Mouse (Mus musculus): Measurements from ENCODE around the gene Afp. TPM values are rescaled to one million over a fixed set of nuclear protein-coding genes. Genes with fewer than 3 reads are reported as not detected.

Afp gene
- polyA plus RNA-seq, 1 experiment from 2014 or later: 23.1 TPM

DNA sequence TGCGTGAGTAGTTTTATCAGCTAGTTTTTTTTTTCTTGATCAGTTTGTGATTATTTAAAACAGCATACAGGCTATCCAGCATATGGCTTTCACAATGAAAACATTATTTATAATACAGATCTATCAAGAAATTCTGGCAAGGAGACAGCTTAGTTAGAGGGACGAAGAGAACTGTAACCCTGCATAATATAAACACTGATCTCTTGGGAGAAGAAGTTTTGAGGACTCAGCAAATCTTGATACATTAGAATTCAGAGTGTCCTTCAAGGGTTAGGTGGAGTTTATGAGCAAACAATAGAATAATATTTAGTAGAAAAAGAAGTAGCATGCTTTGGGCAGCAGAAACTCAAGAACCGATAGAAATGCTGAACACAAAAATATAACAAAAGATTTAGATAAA, 19.7 kb upstream of the Afp start:
- DNase-seq (ENCODE audit: low spot score) (no peak), ATAC-seq (replicated peaks; ENCODE audit: low FRiP score, low TSS enrichment, low read depth) (no peak)
- WGBS: 72% methylated on average over 3 of the region's 3 CpGs
- no peak overlapping the region for H3K27ac ChIP-seq (ENCODE audit: low read depth)
- H3K4me1 ChIP-seq (replicated peaks; ENCODE audit: control insufficient read depth, insufficient read depth, low read length): no peaks in the 10 kb centered on the region
- H3K9ac ChIP-seq (ENCODE audit: low read length): no peak overlapping the region
- no peaks in the 10 kb centered on the region for H3K36me3 ChIP-seq (ENCODE audit: control insufficient read depth, insufficient read depth, low read length)
- no peak overlapping the region for H3K4me3 ChIP-seq (ENCODE audit: low read depth, low read length)
- H3K9me3 ChIP-seq (ENCODE audit: control insufficient read depth, low read length): no peaks in the 10 kb centered on the region
- H3K27me3 ChIP-seq (replicated peaks; ENCODE audit: control insufficient read depth, insufficient read depth, low read length): no peaks in the 10 kb centered on the region
- H3K4me2 ChIP-seq (ENCODE audit: low read length): no peak overlapping the region

GRCm38 (mm10) chr5:90473902-90474301, 16.6 kb upstream of the Afp start:
- WGBS: 87% methylated on average over 4 of the region's 4 CpGs
- DNase-seq (ENCODE audit: low spot score) (no peak), ATAC-seq (replicated peaks; ENCODE audit: low FRiP score, low TSS enrichment, low read depth) (no peak)
- Histone ChIP-seq H3K4me3 (ENCODE audit: low read depth, low read length) (no peak overlapping the region), H3K27ac (ENCODE audit: low read depth) (no peak overlapping the region), H3K9me3 (ENCODE audit: control insufficient read depth, low read length) (no peaks in the 10 kb centered on the region), H3K27me3 (replicated peaks; ENCODE audit: control insufficient read depth, insufficient read depth, low read length) (no peaks in the 10 kb centered on the region), H3K4me1 (replicated peaks; ENCODE audit: control insufficient read depth, insufficient read depth, low read length) (no peaks in the 10 kb centered on the region), H3K4me2 (ENCODE audit: low read length) (no peak overlapping the region), H3K36me3 (ENCODE audit: control insufficient read depth, insufficient read depth, low read length) (no peaks in the 10 kb centered on the region), H3K9ac (ENCODE audit: low read length) (no peak overlapping the region)

GRCm38 (mm10) chr5:90474369-90474768, 16.2 kb upstream of the Afp start:
- no peak overlapping the region for H3K4me3 ChIP-seq (ENCODE audit: low read depth, low read length)
- DNase-seq (ENCODE audit: low spot score): no peak
- ATAC-seq (replicated peaks; ENCODE audit: low FRiP score, low TSS enrichment, low read depth): no peak

DNA sequence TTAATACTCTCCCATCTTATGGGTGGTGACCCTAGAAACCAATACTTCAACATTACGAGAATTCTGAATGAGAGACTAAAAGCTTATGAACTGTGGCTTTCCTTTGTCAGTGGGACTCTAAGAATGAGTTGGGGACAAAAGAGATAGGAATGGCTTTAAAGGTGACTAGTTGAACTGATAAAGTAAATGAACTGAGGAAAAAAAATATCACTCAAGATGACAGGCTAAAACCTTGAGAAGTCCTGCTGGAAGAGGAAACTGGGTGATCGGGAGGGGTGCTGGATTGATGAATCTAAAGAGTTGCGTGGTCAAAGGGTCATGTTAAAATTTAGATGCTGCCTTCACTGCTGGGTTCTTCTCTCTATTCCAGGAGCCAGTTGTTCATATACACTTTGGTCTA, 13.8 kb upstream of the Afp start:
- H3K9me3 ChIP-seq (ENCODE audit: control insufficient read depth, low read length): no peaks in the 10 kb centered on the region
- no peaks in the 10 kb centered on the region for H3K27me3 ChIP-seq (replicated peaks; ENCODE audit: control insufficient read depth, insufficient read depth, low read length)
- ATAC-seq (replicated peaks; ENCODE audit: low FRiP score, low TSS enrichment, low read depth) (no peak), DNase-seq (ENCODE audit: low spot score) (no peak)
- no peaks in the 10 kb centered on the region for H3K36me3 ChIP-seq (ENCODE audit: control insufficient read depth, insufficient read depth, low read length)
- no peaks in the 10 kb centered on the region for H3K4me1 ChIP-seq (replicated peaks; ENCODE audit: control insufficient read depth, insufficient read depth, low read length)
- no peak overlapping the region for H3K27ac ChIP-seq (ENCODE audit: low read depth)
- 74% methylated on average over 3 of the region's 3 CpGs for WGBS
- H3K9ac ChIP-seq (ENCODE audit: low read length): no peak overlapping the region
- no peak overlapping the region for H3K4me2 ChIP-seq (ENCODE audit: low read length)
- H3K4me3 ChIP-seq (ENCODE audit: low read depth, low read length): no peak overlapping the region

More at GRCm38 (mm10) chr5:90474369-90474768, 16.2 kb upstream of the Afp start:
- WGBS: 77% methylated on average over 5 of the region's 5 CpGs
- Histone ChIP-seq H3K36me3 (ENCODE audit: control insufficient read depth, insufficient read depth, low read length) (no peaks in the 10 kb centered on the region), H3K9ac (ENCODE audit: low read length) (no peak overlapping the region), H3K27ac (ENCODE audit: low read depth) (no peak overlapping the region), H3K27me3 (replicated peaks; ENCODE audit: control insufficient read depth, insufficient read depth, low read length) (no peaks in the 10 kb centered on the region), H3K4me1 (replicated peaks; ENCODE audit: control insufficient read depth, insufficient read depth, low read length) (no peaks in the 10 kb centered on the region), H3K4me2 (ENCODE audit: low read length) (no peak overlapping the region), H3K9me3 (ENCODE audit: control insufficient read depth, low read length) (no peaks in the 10 kb centered on the region)

DNA sequence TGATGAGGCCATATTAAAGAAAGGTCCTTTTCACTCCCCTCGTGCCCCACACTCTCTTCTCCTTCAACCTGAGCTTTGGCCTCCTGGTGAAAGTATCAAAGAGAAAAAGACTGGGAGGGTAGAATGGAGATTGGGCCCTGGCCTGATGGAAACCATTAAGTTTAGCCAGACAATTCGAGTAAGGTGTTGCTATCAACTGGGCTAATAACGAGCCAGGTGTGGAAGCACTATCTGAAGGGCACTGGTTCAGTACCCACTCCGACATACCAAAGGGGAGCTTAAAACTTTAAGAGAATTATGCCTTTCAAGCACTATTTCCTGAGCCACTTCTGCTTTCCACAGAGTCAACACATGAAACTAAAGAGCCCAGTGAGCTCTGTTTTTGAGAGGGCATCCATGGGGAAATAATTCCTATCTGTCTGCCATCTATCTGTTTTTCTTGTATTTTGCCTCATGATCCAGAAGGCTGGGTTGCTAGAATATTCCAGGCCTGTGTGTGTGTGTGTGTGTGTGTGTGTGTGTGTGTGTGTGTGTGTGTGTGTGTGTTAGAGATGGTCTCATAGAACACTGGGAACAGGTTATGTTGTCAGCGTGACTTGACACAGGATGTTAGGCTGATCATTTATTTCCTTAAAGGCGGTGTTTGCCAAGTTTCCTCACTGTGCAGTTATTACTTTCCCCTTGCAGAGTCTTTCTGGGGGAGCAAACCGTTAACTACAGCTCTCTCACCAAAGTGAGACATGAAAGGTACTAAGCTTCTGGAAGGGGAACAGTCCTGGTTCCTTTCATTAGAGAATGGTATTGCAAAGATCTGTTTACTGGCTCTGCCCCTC, 13.0 kb upstream of the Afp start:
- no peak for ATAC-seq (replicated peaks; ENCODE audit: low FRiP score, low TSS enrichment, low read depth)
- Histone ChIP-seq H3K27me3 (replicated peaks; ENCODE audit: control insufficient read depth, insufficient read depth, low read length) (no peaks in the 10 kb centered on the region), H3K36me3 (ENCODE audit: control insufficient read depth, insufficient read depth, low read length) (no peaks in the 10 kb centered on the region), H3K4me3 (ENCODE audit: low read depth, low read length) (no peak overlapping the region), H3K4me1 (replicated peaks; ENCODE audit: control insufficient read depth, insufficient read depth, low read length) (no peaks in the 10 kb centered on the region), H3K27ac (ENCODE audit: low read depth) (no peak overlapping the region), H3K9ac (ENCODE audit: low read length) (no peak overlapping the region), H3K9me3 (ENCODE audit: control insufficient read depth, low read length) (no peaks in the 10 kb centered on the region), H3K4me2 (ENCODE audit: low read length) (no peak overlapping the region)
- WGBS: 70% methylated on average over 7 of the region's 7 CpGs
- no peak for DNase-seq (ENCODE audit: low spot score)

- H3K27me3 ChIP-seq (replicated peaks; ENCODE audit: control insufficient read depth, insufficient read depth, low read length): no peaks in the 10 kb centered on the region
- no peaks in the 10 kb centered on the region for H3K36me3 ChIP-seq (ENCODE audit: control insufficient read depth, insufficient read depth, low read length)
- no peaks in the 10 kb centered on the region for H3K4me1 ChIP-seq (replicated peaks; ENCODE audit: control insufficient read depth, insufficient read depth, low read length)
- no peak for DNase-seq (ENCODE audit: low spot score)
- WGBS: 83% methylated on average over 1 of the region's 1 CpGs
- no peak overlapping the region for H3K4me2 ChIP-seq (ENCODE audit: low read length)
- no peak for ATAC-seq (replicated peaks; ENCODE audit: low FRiP score, low TSS enrichment, low read depth)
- H3K27ac ChIP-seq (ENCODE audit: low read depth): no peak overlapping the region
- no peak overlapping the region for H3K4me3 ChIP-seq (ENCODE audit: low read depth, low read length)
- H3K9me3 ChIP-seq (ENCODE audit: control insufficient read depth, low read length): no peaks in the 10 kb centered on the region
- H3K9ac ChIP-seq (ENCODE audit: low read length): no peak overlapping the region
These were observed 11.7 kb upstream of the Afp start for GRCm38 (mm10) chr5:90478886-90479285.

GRCm38 (mm10) chr5:90485597-90485996, 4.9 kb upstream of the Afp start:
- no peaks in the 10 kb centered on the region for H3K27me3 ChIP-seq (replicated peaks; ENCODE audit: control insufficient read depth, insufficient read depth, low read length)
- DNase-seq (ENCODE audit: low spot score): no peak
- 76% methylated on average over 7 of the region's 7 CpGs for WGBS
- H3K4me1 ChIP-seq (replicated peaks; ENCODE audit: control insufficient read depth, insufficient read depth, low read length): no peaks in the 10 kb centered on the region
- H3K27ac ChIP-seq (ENCODE audit: low read depth): no peak overlapping the region
- H3K9me3 ChIP-seq (ENCODE audit: control insufficient read depth, low read length): no peaks in the 10 kb centered on the region
- H3K9ac ChIP-seq (ENCODE audit: low read length): no peak overlapping the region
- no peak overlapping the region for H3K4me3 ChIP-seq (ENCODE audit: low read depth, low read length)
- no peak for ATAC-seq (replicated peaks; ENCODE audit: low FRiP score, low TSS enrichment, low read depth)
- no peak overlapping the region for H3K4me2 ChIP-seq (ENCODE audit: low read length)
- H3K36me3 ChIP-seq (ENCODE audit: control insufficient read depth, insufficient read depth, low read length): no peaks in the 10 kb centered on the region

DNA sequence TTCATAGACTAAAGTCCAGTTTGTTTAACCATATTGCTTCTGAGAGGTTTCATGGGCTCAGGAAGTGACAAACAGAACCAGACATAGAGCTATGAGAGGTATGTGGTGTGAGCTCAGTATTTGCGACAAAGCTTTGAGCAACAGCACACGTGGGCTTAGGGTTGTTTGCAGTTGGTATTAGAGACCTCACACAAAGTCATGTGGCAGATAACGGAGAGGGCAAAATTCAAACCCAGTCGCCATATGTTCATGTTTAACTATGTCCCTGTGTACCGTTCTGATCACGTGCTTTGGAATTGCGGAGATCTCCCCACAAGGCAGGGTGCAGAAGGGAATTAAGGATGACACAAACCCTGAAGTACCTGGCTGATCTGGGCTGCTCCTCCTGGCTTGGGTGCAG, 2.2 kb upstream of the Afp start:
- Histone ChIP-seq H3K27ac (ENCODE audit: low read depth) (no peak overlapping the region), H3K4me3 (ENCODE audit: low read depth, low read length) (no peak overlapping the region), H3K36me3 (ENCODE audit: control insufficient read depth, insufficient read depth, low read length) (no peaks in the 10 kb centered on the region), H3K27me3 (replicated peaks; ENCODE audit: control insufficient read depth, insufficient read depth, low read length) (no peaks in the 10 kb centered on the region), H3K4me1 (replicated peaks; ENCODE audit: control insufficient read depth, insufficient read depth, low read length) (no peaks in the 10 kb centered on the region), H3K9ac (ENCODE audit: low read length) (no peak overlapping the region), H3K9me3 (ENCODE audit: control insufficient read depth, low read length) (no peaks in the 10 kb centered on the region), H3K4me2 (ENCODE audit: low read length) (no peak overlapping the region)
- DNase-seq (ENCODE audit: low spot score) (no peak), ATAC-seq (replicated peaks; ENCODE audit: low FRiP score, low TSS enrichment, low read depth) (peak; percentile 60; the same call in 1 of the 2 replicates)
- WGBS: 63% methylated on average over 7 of the region's 7 CpGs

GRCm38 (mm10) chr5:90492440-90492839, 1.9 kb downstream of the Afp start:
- Histone ChIP-seq H3K27me3 (replicated peaks; ENCODE audit: control insufficient read depth, insufficient read depth, low read length) (no peaks in the 10 kb centered on the region), H3K9ac (ENCODE audit: low read length) (no peak overlapping the region), H3K9me3 (ENCODE audit: control insufficient read depth, low read length) (no peaks in the 10 kb centered on the region), H3K36me3 (ENCODE audit: control insufficient read depth, insufficient read depth, low read length) (no peaks in the 10 kb centered on the region), H3K4me1 (replicated peaks; ENCODE audit: control insufficient read depth, insufficient read depth, low read length) (no peaks in the 10 kb centered on the region), H3K4me3 (ENCODE audit: low read depth, low read length) (no peak overlapping the region), H3K4me2 (ENCODE audit: low read length) (no peak overlapping the region), H3K27ac (ENCODE audit: low read depth) (no peak overlapping the region)
- DNase-seq (ENCODE audit: low spot score): no peak
- WGBS: 79% methylated on average over 9 of the region's 9 CpGs
- ATAC-seq (replicated peaks; ENCODE audit: low FRiP score, low TSS enrichment, low read depth): no peak

All from intestine, embryonic 14.5 days (tissue).